ENCODE assay signal across 15 mouse cellular contexts in genomic region chr19:44415464-44415863, GRCm38 (mm10).
"Had no signal": no experiment of that assay in that cellular context is flagged by ENCODE, and none has a peak within 500 bp of the region (broad histone marks: within the 10 kb centered on the region; RNA-seq: fewer than 3 reads in every experiment).

No protein-coding gene starts in this region.

- H3K4me2 ChIP-seq: liver, embryonic 11.5 days; lung, embryonic 14.5 days; midbrain, embryonic 11.5 days; midbrain, embryonic 13.5 days; midbrain, embryonic 15.5 days; neural tube, embryonic 12.5 days; stomach, embryonic 15.5 days had no signal

- H3K27me3 ChIP-seq: midbrain, embryonic 13.5 days; midbrain, embryonic 15.5 days; neural tube, embryonic 12.5 days; stomach, embryonic 15.5 days had no signal

- H3K9ac ChIP-seq: lung, embryonic 14.5 days; midbrain, embryonic 13.5 days; midbrain, embryonic 15.5 days; neural tube, embryonic 12.5 days; stomach, embryonic 15.5 days had no signal

- H3K4me3 ChIP-seq: midbrain, embryonic 13.5 days; midbrain, embryonic 15.5 days; neural tube, embryonic 12.5 days; stomach, embryonic 15.5 days had no signal

- DNase-seq: lung, adult 18-20 months; lung, embryonic 14.5 days; lung, postnatal 10 days; right cerebral cortex, postnatal 14 days; thymus, adult 2 months; thymus, postnatal 25 days; thymus, postnatal 4 days had no signal

- ATAC-seq: midbrain, embryonic 13.5 days; midbrain, embryonic 15.5 days had no signal

- H3K36me3 ChIP-seq: midbrain, embryonic 13.5 days; midbrain, embryonic 15.5 days; neural tube, embryonic 12.5 days; stomach, embryonic 15.5 days had no signal

- H3K9me3 ChIP-seq: midbrain, embryonic 13.5 days; midbrain, embryonic 15.5 days; neural tube, embryonic 12.5 days; stomach, embryonic 15.5 days had no signal

- H3K27ac ChIP-seq: macrophage; midbrain, embryonic 13.5 days; midbrain, embryonic 15.5 days; neural tube, embryonic 12.5 days; stomach, embryonic 15.5 days; stomach, postnatal 0 days had no signal

- H3K4me1 ChIP-seq: midbrain, embryonic 13.5 days; midbrain, embryonic 15.5 days; neural tube, embryonic 12.5 days; stomach, embryonic 15.5 days had no signal
